Mouse (Mus musculus) embryonic facial prominence, embryonic 11.5 days (tissue): ENCODE measurements around the gene Ifna5. TPM values are rescaled to one million over a fixed set of nuclear protein-coding genes. Genes with fewer than 3 reads are reported as not detected.
"Not testable (repeated sequence)": the region's sequence is repeated elsewhere in the genome, so short reads cannot be mapped to it uniquely, and the experiment has no call there.

ENCODE experiments used
- ATAC-seq: fragments of 200-750 bp; cut with Nextera tagmentation; replicated peaks from 2 replicates; pipeline ENCODE4 v1.8.0; 2017; ENCODE audit warnings: low read depth; ENCODE audit not compliant: insufficient number of reproducible peaks, low FRiP score, low TSS enrichment
- DNase-seq: peaks from one replicate; pipeline ENCODE4 v3.0.0-alpha.2; 2015; ENCODE audit warnings: low spot score
- H3K27ac ChIP-seq: fragments of 300-500 bp; sonication (generic); replicated peaks from 2 replicates; pipeline ENCODE4 v1.5.1; 2014; ENCODE audit warnings: mild to moderate bottlenecking, low read depth, low read length, control low read depth
- H3K27me3 ChIP-seq: fragments of 300-500 bp; sonication (generic); 2 replicates; pipeline ENCODE4 v1.6.1; 2014; ENCODE audit warnings: mild to moderate bottlenecking, low read length, moderate library complexity, mixed read lengths; ENCODE audit not compliant: control insufficient read depth, insufficient read depth
- H3K36me3 ChIP-seq: fragments of 300-500 bp; sonication (generic); replicated peaks from 2 replicates; pipeline ENCODE4 v1.6.1; 2014; ENCODE audit warnings: low read depth, mild to moderate bottlenecking, low read length, moderate library complexity, mixed read lengths; ENCODE audit not compliant: control insufficient read depth, insufficient read depth
- H3K4me1 ChIP-seq: fragments of 300-500 bp; sonication (generic); 2 replicates; pipeline ENCODE4 v1.6.1; 2014; ENCODE audit warnings: low read length, mixed read lengths; ENCODE audit not compliant: control insufficient read depth, insufficient read depth
- H3K4me2 ChIP-seq: fragments of 300-500 bp; sonication (generic); 2 replicates; pipeline ENCODE4 v1.6.1; 2014; ENCODE audit warnings: low read depth, mild to moderate bottlenecking, control low read depth, low read length, moderate library complexity
- H3K4me3 ChIP-seq: fragments of 300-500 bp; sonication (generic); 2 replicates; pipeline ENCODE4 v1.5.1; 2014; ENCODE audit warnings: low read depth, low read length, control low read depth
- H3K9ac ChIP-seq: fragments of 300-500 bp; sonication (generic); replicated peaks from 2 replicates; pipeline ENCODE4 v1.6.1; 2014; ENCODE audit warnings: mild to moderate bottlenecking, control low read depth, low read length
- H3K9me3 ChIP-seq: fragments of 300-500 bp; sonication (generic); replicated peaks from 2 replicates; pipeline ENCODE4 v1.6.1; 2016; ENCODE audit warnings: mild to moderate bottlenecking, low read length, inconsistent platforms, mixed read lengths; ENCODE audit not compliant: control insufficient read depth
- WGBS: fragments of 180-500 bp; shearing (Covaris S2); extraction: QIAGEN DNeasy Blood & Tissue Kit; methylation state at CpG from one replicate; pipeline ENCODE4 v1.1.7; 2014; 5-methylcytosine and 5-hydroxymethylcytosine counted together
- polyA plus RNA-seq: library from polyadenylated mRNA; unstranded; fragments of >200 nt; fragmentation: Nextera tagmentation; extraction: Ambion mirVana; gene quantifications from 2 replicates; pipeline ENCODE4 v1.2.1, GENCODE M21; 2014

Gene Ifna5
- not detected in 2 replicates for polyA plus RNA-seq

DNA sequence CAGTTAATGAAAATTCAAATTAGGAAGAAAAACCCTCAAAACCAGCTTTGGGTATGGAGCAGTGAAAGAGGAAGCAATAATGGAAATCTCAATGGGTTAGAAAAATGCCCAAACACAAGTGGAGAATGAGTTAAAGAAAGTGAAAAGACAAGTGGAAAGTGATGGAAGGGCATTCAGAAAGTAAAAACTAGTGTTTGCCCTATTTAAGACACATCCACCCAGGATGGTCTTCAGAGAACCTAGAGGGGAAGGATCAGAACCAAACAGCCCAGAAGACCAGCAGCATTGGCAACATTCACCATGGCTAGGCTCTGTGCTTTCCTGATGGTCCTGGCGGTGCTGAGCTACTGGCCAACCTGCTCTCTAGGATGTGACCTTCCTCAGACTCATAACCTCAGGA lies at the start of gene Ifna5:
Gene Ifna5 (plus strand): TSS at position 301 of the 400 bp plus-strand sequence.
- DNase-seq, H3K27ac ChIP-seq, H3K27me3 ChIP-seq, H3K9ac ChIP-seq, H3K4me2 ChIP-seq, H3K4me1 ChIP-seq, H3K36me3 ChIP-seq, H3K9me3 ChIP-seq, ATAC-seq, H3K4me3 ChIP-seq: not testable (repeated sequence)
- 80% methylated on average over 1 of the region's 1 CpGs for WGBS

DNA sequence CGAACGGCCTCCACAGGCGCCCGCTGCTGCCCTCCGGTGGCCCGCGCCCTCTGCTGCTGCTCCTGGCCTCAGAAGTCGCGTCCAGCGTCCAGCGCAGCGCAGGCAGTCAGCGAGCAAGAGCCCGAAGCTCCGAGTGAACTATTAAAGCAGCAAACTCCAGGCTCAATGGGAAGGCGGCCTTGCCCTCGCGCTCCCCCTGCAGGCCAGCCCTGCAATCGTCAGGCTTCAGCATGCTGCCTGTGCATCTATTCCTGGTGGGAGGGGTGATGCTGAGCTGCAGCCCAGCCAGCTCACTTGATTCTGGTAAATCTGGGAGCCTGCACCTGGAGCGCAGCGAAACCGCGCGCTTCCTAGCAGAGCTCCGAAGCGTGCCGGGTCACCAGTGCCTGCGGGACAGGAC lies 46.9 kb upstream of the Ifna5 start, which contains the start of gene Gm13277:
Gene Gm13277 (plus strand): TSS at position 231 of the 400 bp plus-strand sequence.
- not testable (repeated sequence) for H3K9me3 ChIP-seq, ATAC-seq, H3K27ac ChIP-seq, H3K4me2 ChIP-seq, DNase-seq, H3K4me3 ChIP-seq, H3K36me3 ChIP-seq, H3K4me1 ChIP-seq, H3K27me3 ChIP-seq, H3K9ac ChIP-seq
- 0% methylated on average over 3 of the region's 28 CpGs for WGBS

DNA sequence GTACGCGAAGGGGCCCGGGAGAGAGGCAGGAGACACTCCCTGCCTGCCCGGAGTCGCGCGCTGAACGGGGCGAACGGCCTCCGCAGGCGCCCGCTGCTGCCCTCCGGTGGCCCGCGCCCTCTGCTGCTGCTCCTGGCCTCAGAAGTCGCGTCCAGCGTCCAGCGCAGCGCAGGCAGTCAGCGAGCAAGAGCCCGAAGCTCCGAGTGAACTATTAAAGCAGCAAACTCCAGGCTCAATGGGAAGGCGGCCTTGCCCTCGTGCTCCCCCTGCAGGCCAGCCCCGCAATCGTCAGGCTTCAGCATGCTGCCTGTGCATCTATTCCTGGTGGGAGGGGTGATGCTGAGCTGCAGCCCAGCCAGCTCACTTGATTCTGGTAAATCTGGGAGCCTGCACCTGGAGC lies 44.1 kb upstream of the Ifna5 start, which contains the start of gene Gm13278:
Gene Gm13278 (plus strand): TSS at position 301 of the 400 bp plus-strand sequence.
- H3K9ac ChIP-seq, H3K4me3 ChIP-seq, ATAC-seq, H3K4me2 ChIP-seq, H3K9me3 ChIP-seq, H3K27me3 ChIP-seq, H3K27ac ChIP-seq, H3K36me3 ChIP-seq, DNase-seq, H3K4me1 ChIP-seq: not testable (repeated sequence)
- no CpG with 5 or more reads among the region's 28 CpGs for WGBS

DNA sequence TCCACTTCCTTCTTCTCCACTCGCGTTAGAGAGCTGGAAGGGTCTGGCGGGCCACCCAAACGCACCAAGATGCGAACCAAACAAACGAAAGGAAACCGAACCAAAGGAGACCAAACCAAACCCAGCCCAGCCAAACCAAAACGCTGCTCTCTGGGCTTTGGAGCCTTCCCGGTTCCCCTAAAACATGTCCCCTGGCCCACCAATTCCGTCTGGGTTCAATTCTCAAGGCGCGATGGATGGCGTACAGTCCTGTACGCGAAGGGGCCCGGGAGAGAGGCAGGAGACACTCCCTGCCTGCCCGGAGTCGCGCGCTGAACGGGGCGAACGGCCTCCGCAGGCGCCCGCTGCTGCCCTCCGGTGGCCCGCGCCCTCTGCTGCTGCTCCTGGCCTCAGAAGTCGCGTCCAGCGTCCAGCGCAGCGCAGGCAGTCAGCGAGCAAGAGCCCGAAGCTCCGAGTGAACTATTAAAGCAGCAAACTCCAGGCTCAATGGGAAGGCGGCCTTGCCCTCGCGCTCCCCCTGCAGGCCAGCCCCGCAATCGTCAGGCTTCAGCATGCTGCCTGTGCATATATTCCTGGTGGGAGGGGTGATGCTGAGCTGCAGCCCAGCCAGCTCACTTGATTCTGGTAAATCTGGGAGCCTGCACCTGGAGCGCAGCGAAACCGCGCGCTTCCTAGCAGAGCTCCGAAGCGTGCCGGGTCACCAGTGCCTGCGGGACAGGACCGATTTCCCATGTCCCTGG lies 41.2 kb upstream of the Ifna5 start, which contains the start of gene Gm13275:
Gene Gm13275 (plus strand): TSS at position 552 of the 740 bp plus-strand sequence.
- H3K9me3 ChIP-seq, ATAC-seq, DNase-seq, H3K4me3 ChIP-seq, H3K4me2 ChIP-seq, H3K27ac ChIP-seq, H3K9ac ChIP-seq, H3K4me1 ChIP-seq, H3K36me3 ChIP-seq, H3K27me3 ChIP-seq: not testable (repeated sequence)
- WGBS, result 1% methylated on average over 9 of the region's 52 CpGs

DNA sequence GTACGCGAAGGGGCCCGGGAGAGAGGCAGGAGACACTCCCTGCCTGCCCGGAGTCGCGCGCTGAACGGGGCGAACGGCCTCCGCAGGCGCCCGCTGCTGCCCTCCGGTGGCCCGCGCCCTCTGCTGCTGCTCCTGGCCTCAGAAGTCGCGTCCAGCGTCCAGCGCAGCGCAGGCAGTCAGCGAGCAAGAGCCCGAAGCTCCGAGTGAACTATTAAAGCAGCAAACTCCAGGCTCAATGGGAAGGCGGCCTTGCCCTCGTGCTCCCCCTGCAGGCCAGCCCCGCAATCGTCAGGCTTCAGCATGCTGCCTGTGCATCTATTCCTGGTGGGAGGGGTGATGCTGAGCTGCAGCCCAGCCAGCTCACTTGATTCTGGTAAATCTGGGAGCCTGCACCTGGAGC lies 38.2 kb upstream of the Ifna5 start, which contains the start of gene Gm13279:
Gene Gm13279 (plus strand): TSS at position 301 of the 400 bp plus-strand sequence.
- not testable (repeated sequence) for DNase-seq, H3K36me3 ChIP-seq, H3K27me3 ChIP-seq, H3K4me2 ChIP-seq, ATAC-seq, H3K27ac ChIP-seq, H3K4me1 ChIP-seq, H3K4me3 ChIP-seq, H3K9me3 ChIP-seq, H3K9ac ChIP-seq
- WGBS, result no CpG with 5 or more reads among the region's 28 CpGs

DNA sequence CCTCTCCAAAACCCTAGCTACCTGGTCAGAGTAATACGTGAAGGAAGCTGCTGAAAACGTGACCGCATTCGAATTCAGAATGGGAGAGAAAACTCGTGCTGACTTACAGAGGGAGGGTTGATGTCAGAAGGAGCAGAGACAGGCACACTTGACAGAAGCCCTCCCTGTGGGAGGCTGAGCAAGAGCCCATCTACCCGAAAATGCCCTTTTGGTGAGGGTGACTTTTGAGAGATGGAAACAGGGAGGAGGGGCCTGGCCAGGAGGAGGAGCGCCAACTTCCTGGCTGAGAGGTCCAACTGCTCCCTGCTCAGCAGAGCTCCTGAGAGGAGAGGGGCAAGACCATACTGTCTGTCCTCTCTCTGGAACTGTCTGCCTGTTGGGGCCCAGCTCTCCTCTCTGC lies 36.0 kb upstream of the Ifna5 start, which contains the start of gene Gm13285:
Gene Gm13285 (plus strand): TSS at position 301 of the 400 bp plus-strand sequence.
- not testable (repeated sequence) for DNase-seq, H3K36me3 ChIP-seq, H3K27ac ChIP-seq, H3K9ac ChIP-seq, ATAC-seq, H3K9me3 ChIP-seq, H3K4me1 ChIP-seq, H3K4me2 ChIP-seq, H3K4me3 ChIP-seq, H3K27me3 ChIP-seq
- 10% methylated on average over 3 of the region's 7 CpGs for WGBS

DNA sequence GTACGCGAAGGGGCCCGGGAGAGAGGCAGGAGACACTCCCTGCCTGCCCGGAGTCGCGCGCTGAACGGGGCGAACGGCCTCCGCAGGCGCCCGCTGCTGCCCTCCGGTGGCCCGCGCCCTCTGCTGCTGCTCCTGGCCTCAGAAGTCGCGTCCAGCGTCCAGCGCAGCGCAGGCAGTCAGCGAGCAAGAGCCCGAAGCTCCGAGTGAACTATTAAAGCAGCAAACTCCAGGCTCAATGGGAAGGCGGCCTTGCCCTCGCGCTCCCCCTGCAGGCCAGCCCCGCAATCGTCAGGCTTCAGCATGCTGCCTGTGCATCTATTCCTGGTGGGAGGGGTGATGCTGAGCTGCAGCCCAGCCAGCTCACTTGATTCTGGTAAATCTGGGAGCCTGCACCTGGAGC lies 32.4 kb upstream of the Ifna5 start, which contains the start of gene Gm13287:
Gene Gm13287 (plus strand): TSS at position 301 of the 400 bp plus-strand sequence.
- not testable (repeated sequence) for DNase-seq, H3K27ac ChIP-seq, H3K4me2 ChIP-seq, H3K36me3 ChIP-seq, H3K4me3 ChIP-seq, H3K4me1 ChIP-seq, H3K9ac ChIP-seq, H3K9me3 ChIP-seq, ATAC-seq, H3K27me3 ChIP-seq
- WGBS, result no CpG with 5 or more reads among the region's 29 CpGs

DNA sequence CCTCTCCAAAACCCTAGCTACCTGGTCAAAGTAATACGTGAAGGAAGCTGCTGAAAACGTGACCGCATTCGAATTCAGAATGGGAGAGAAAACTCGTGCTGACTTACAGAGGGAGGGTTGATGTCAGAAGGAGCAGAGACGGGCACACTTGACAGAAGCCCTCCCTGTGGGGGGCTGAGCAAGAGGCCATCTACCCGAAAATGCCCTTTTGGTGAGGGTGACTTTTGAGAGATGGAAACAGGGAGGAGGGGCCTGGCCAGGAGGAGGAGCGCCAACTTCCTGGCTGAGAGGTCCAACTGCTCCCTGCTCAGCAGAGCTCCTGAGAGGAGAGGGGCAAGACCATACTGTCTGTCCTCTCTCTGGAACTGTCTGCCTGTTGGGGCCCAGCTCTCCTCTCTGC lies 30.1 kb upstream of the Ifna5 start, which contains the start of gene Gm13288:
Gene Gm13288 (plus strand): TSS at position 301 of the 400 bp plus-strand sequence.
- H3K27me3 ChIP-seq, H3K27ac ChIP-seq, H3K36me3 ChIP-seq, H3K9me3 ChIP-seq, ATAC-seq, H3K4me1 ChIP-seq, H3K4me3 ChIP-seq, H3K9ac ChIP-seq, DNase-seq, H3K4me2 ChIP-seq: not testable (repeated sequence)
- WGBS, result no CpG with 5 or more reads among the region's 8 CpGs
